Mouse (Mus musculus) kidney, postnatal 0 days (tissue): ENCODE results near the gene Celsr1. TPM values are rescaled to one million over a fixed set of nuclear protein-coding genes. Genes with fewer than 3 reads are reported as not detected.

ENCODE experiments used
- ATAC-seq: fragments of 200-750 bp; cut with Nextera tagmentation; replicated peaks from 2 replicates; pipeline ENCODE4 v1.8.0; 2017; ENCODE audit warnings: low read depth, moderate number of reproducible peaks, moderate TSS enrichment, moderate library complexity; ENCODE audit not compliant: low FRiP score
- DNase-seq: peaks from one replicate; pipeline ENCODE4 v3.0.0-alpha.2; 2016; ENCODE audit warnings: low spot score
- H3K27ac ChIP-seq: fragments of 300-500 bp; sonication (generic); 2 replicates; pipeline ENCODE4 v1.5.1; 2014; ENCODE audit warnings: mild to moderate bottlenecking
- H3K27me3 ChIP-seq: fragments of 300-500 bp; sonication (generic); 2 replicates; pipeline ENCODE4 v1.6.1; 2014; ENCODE audit warnings: low read length, mixed read lengths; ENCODE audit not compliant: insufficient read depth
- H3K36me3 ChIP-seq: fragments of 300-500 bp; sonication (generic); 2 replicates; pipeline ENCODE4 v1.6.1; 2014; ENCODE audit warnings: low read length, mixed read lengths; ENCODE audit not compliant: insufficient read depth
- H3K4me1 ChIP-seq: fragments of 300-500 bp; sonication (generic); replicated peaks from 2 replicates; pipeline ENCODE4 v1.6.1; 2014; ENCODE audit warnings: antibody characterized with exemption, low read length, mixed read lengths; ENCODE audit not compliant: insufficient read depth
- H3K4me2 ChIP-seq: fragments of 300-500 bp; sonication (generic); 2 replicates; pipeline ENCODE4 v1.6.1; 2014; ENCODE audit warnings: mild to moderate bottlenecking, low read length, moderate library complexity, mixed read lengths
- H3K4me3 ChIP-seq: fragments of 300-500 bp; sonication (generic); replicated peaks from 2 replicates; pipeline ENCODE4 v1.5.1; 2014; ENCODE audit warnings: low read depth, low read length
- H3K9ac ChIP-seq: fragments of 300-500 bp; sonication (generic); 2 replicates; pipeline ENCODE4 v1.6.1; 2014; ENCODE audit warnings: low read depth, low read length
- H3K9me3 ChIP-seq: fragments of 300-500 bp; sonication (generic); replicated peaks from 2 replicates; pipeline ENCODE4 v1.6.1; 2016; ENCODE audit warnings: low read length, inconsistent platforms, mixed read lengths
- CTCF ChIP-seq: IDR thresholded peaks from 2 replicates; pipeline ENCODE4 v1.5.1; 2016; ENCODE audit warnings: antibody characterized with exemption, low read depth, mild to moderate bottlenecking, moderate library complexity
- WGBS: fragments of 180-500 bp; shearing (Covaris S2); extraction: QIAGEN DNeasy Blood & Tissue Kit; methylation state at CpG from one replicate; pipeline ENCODE4 v1.1.7; 2014; 5-methylcytosine and 5-hydroxymethylcytosine counted together
- polyA plus RNA-seq: library from polyadenylated mRNA; unstranded; fragments of >200 nt; fragmentation: Nextera tagmentation; extraction: Ambion mirVana; gene quantifications from 2 replicates; pipeline ENCODE4 v1.2.1, GENCODE M21; 2015

Gene Celsr1
- polyA plus RNA-seq, 1 experiment from 2014 or later: 2.9 TPM

- peaks cover 33% of the 10 kb centered on the region for H3K4me1 ChIP-seq
- H3K4me3 ChIP-seq: no peak overlapping the region
- H3K4me2 ChIP-seq: no peak overlapping the region
- DNase-seq: no peak
- TF ChIP-seq CTCF: no peak
- ATAC-seq: peak; percentile 15; the same call in 1 of the 2 replicates
- WGBS: 29% methylated on average over 14 of the region's 14 CpGs
- no peaks in the 10 kb centered on the region for H3K36me3 ChIP-seq
- H3K9me3 ChIP-seq: no peaks in the 10 kb centered on the region
- H3K9ac ChIP-seq: no peak overlapping the region
- no peaks in the 10 kb centered on the region for H3K27me3 ChIP-seq
- 0 out of 2 replicates have a peak overlapping the region, but pooled peaks have one; percentile 25 for H3K27ac ChIP-seq
Measured at GRCm38 (mm10) chr15:86066836-86067580, 33.4 kb upstream of the Celsr1 start.

GRCm38 (mm10) chr15:86065367-86065766 is 31.8 kb upstream of the Celsr1 start:
- DNase-seq (no peak), ATAC-seq (no peak)
- 95% methylated on average over 4 of the region's 4 CpGs for WGBS
- no peak overlapping the region for H3K4me3 ChIP-seq
- no peak overlapping the region for H3K9ac ChIP-seq
- no peaks in the 10 kb centered on the region for H3K9me3 ChIP-seq
- H3K4me1 ChIP-seq: peaks cover 47% of the 10 kb centered on the region
- no peak overlapping the region for H3K4me2 ChIP-seq
- TF ChIP-seq CTCF: no peak
- no peaks in the 10 kb centered on the region for H3K36me3 ChIP-seq
- no peaks in the 10 kb centered on the region for H3K27me3 ChIP-seq
- no peak overlapping the region for H3K27ac ChIP-seq

GRCm38 (mm10) chr15:86064850-86065229 is 31.3 kb upstream of the Celsr1 start:
- Histone ChIP-seq H3K9ac (no peak overlapping the region), H3K27me3 (no peaks in the 10 kb centered on the region), H3K4me1 (peaks cover 52% of the 10 kb centered on the region), H3K9me3 (no peaks in the 10 kb centered on the region), H3K4me3 (no peak overlapping the region), H3K4me2 (no peak overlapping the region), H3K27ac (0 out of 2 replicates have a peak overlapping the region, but pooled peaks have one; percentile 6), H3K36me3 (no peaks in the 10 kb centered on the region)
- no peak for TF ChIP-seq CTCF
- DNase-seq (no peak), ATAC-seq (no peak)
- 63% methylated on average over 3 of the region's 3 CpGs for WGBS

GRCm38 (mm10) chr15:86064191-86064849 is 30.7 kb upstream of the Celsr1 start:
- ATAC-seq: no peak
- 50% methylated on average over 8 of the region's 8 CpGs for WGBS
- peaks cover 55% of the 10 kb centered on the region for H3K4me1 ChIP-seq

GRCm38 (mm10) chr15:86061848-86062481 is 28.4 kb upstream of the Celsr1 start:
- no peak for TF ChIP-seq CTCF
- 51% methylated on average over 6 of the region's 6 CpGs for WGBS
- no peaks in the 10 kb centered on the region for H3K27me3 ChIP-seq
- peaks cover 59% of the 10 kb centered on the region for H3K4me1 ChIP-seq
- peak overlapping the region; percentile 38; the same call in 1 of the 2 replicates for H3K9ac ChIP-seq
- ATAC-seq (no peak), DNase-seq (no peak)
- H3K27ac ChIP-seq: 0 out of 2 replicates have a peak overlapping the region, but pooled peaks have one; percentile 16
- H3K4me2 ChIP-seq: no peak overlapping the region
- H3K9me3 ChIP-seq: no peaks in the 10 kb centered on the region
- H3K4me3 ChIP-seq: no peak overlapping the region
- no peaks in the 10 kb centered on the region for H3K36me3 ChIP-seq

More at GRCm38 (mm10) chr15:86064191-86064849, 30.7 kb upstream of the Celsr1 start:
- Histone ChIP-seq H3K36me3 (no peaks in the 10 kb centered on the region), H3K9me3 (no peaks in the 10 kb centered on the region), H3K27me3 (no peaks in the 10 kb centered on the region), H3K27ac (0 out of 2 replicates have a peak overlapping the region, but pooled peaks have one; percentile 6), H3K4me3 (no peak overlapping the region), H3K9ac (no peak overlapping the region), H3K4me2 (no peak overlapping the region)
- no peak for DNase-seq
- TF ChIP-seq CTCF: no peak

GRCm38 (mm10) chr15:86061221-86061620 is 27.6 kb upstream of the Celsr1 start:
- peaks cover 53% of the 10 kb centered on the region for H3K4me1 ChIP-seq
- no peaks in the 10 kb centered on the region for H3K36me3 ChIP-seq
- DNase-seq (no peak), ATAC-seq (no peak)
- no peaks in the 10 kb centered on the region for H3K9me3 ChIP-seq
- 87% methylated on average over 7 of the region's 7 CpGs for WGBS
- no peak overlapping the region for H3K4me3 ChIP-seq
- no peak overlapping the region for H3K9ac ChIP-seq
- no peak for TF ChIP-seq CTCF
- 0 out of 2 replicates have a peak overlapping the region, but pooled peaks have one; percentile 16 for H3K27ac ChIP-seq
- no peak overlapping the region for H3K4me2 ChIP-seq
- no peaks in the 10 kb centered on the region for H3K27me3 ChIP-seq
